Mouse (Mus musculus): ENCODE data around the gene Ralgds.

GRCm38 (mm10) chr2:28498431-28498830 is 14.5 kb upstream of the Ralgds start:
- TF ChIP-seq EP300 (IDR thresholded peaks at IDR 0.05; ENCODE audit: insufficient read depth, low read depth, low read length) (no peak), CTCF (IDR thresholded peaks at IDR 0.05) (no peak), POLR2A (IDR thresholded peaks at IDR 0.05; ENCODE audit: insufficient read depth, low read depth, low read length) (no peak)
